Mouse (Mus musculus) left cerebral cortex, adult 8-10 months (tissue): Measurements from ENCODE around the gene Naa40. TPM values are rescaled to one million over a fixed set of nuclear protein-coding genes. Genes with fewer than 3 reads are reported as not detected.

Experiments used
- DNase-seq, 2 experiments: peaks; one replicate each; pipeline ENCODE4 v3.0.0; 2022; ENCODE audit warnings: low spot score in 2 of 2
- total RNA-seq, 4 experiments: library from RNA; stranded (reverse); gene quantifications; 2 replicates each; pipeline ENCODE4 v1.2.4; 2022

Naa40 gene
- total RNA-seq, 4 experiments from 2014 or later, result 30.6 to 39.2 (median 32.3) TPM

GRCm38 (mm10) chr19:7183419-7183818 lies 57.6 kb downstream of the Naa40 start:
- no peak for DNase-seq

DNA sequence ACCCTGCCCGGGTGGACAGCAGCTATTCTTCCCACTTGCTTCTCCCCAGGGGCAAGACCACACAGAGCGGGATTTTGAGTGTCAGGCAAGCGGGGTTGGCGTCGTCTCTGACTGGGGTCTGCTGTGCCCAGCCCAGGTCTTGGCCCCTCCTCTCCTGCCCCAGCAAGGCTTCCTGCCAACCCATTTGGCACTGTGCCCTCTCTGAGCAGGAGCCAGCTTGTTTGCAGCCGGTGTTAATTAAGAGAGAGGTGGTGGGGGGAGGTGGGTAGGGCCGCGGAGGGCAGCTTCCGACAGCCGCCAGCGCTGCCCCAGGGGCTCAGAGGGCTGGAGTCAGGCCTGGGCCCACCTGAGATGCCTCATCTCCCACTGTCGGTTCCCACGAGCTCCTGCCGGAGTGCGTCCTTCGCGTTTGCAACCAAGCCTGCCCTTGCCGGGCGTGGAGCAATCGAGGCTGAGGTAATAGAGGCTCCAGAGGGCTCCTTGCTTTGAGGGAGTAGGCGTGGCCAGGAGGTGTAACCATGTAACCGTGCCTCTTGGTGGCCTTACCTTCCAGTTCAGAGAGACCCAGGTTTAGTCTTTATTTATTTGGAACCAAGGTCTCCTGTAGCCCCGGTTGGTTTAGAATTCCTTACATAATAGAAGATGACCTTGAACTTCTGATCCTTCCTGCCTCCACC lies 58.6 kb downstream of the Naa40 start:
- DNase-seq, result peak in 1 of 2 experiments; percentile 60

DNA sequence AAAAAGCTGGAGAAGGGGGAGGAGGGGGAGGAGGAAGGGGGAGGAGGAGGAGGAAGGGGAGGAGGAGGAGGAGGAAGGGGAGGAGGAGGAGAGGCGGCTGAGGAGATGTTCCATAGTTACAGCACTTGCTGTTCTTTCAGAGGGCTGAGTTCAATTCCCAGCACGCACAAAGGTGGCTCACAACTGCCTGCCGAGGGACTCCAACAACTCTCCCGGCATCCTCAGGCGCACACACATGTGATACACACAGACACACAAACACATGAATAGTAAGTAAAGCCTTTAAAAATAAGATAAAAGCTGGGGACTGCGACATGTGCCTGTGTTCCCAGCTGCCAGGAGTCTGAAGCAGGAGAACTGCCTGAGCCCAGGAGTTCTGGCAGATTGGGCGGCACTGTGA lies 59.5 kb downstream of the Naa40 start:
- no peak for DNase-seq

DNA sequence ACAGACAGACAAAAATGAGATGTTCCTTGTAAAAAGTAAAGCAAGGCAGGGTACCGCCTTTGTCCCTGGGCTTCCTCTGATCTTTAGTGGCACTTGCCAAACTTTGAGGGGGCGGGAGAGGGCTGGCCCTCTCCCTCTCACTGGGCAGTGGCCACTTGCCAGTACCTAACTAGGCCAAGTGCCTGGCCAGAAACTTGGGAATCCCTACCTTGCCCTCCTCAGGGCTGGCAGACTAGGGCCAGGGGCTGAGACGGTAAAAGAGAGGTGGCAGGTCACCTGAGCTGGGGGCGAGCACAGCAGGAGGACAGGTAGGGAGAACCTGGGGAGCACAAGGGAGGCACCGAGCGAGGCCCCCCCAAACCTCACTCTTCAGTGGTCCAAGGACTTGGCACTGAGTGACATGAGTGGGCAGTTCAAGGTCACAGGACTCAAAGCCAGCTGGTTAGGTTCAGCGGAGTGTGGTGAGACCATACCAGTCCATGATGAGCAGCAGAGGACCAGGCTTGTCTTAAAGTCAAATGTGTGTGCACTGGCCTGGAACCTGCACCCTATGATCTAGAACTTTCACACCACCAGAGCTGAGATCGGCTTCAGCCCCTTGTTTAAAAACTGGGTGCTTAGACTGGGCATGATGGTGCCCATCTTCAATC lies 60.1 kb downstream of the Naa40 start:
- DNase-seq, result peak in 1 of 2 experiments; percentile 54

GRCm38 (mm10) chr19:7178841-7179452 lies 62.0 kb downstream of the Naa40 start:
- no peak for DNase-seq

DNA sequence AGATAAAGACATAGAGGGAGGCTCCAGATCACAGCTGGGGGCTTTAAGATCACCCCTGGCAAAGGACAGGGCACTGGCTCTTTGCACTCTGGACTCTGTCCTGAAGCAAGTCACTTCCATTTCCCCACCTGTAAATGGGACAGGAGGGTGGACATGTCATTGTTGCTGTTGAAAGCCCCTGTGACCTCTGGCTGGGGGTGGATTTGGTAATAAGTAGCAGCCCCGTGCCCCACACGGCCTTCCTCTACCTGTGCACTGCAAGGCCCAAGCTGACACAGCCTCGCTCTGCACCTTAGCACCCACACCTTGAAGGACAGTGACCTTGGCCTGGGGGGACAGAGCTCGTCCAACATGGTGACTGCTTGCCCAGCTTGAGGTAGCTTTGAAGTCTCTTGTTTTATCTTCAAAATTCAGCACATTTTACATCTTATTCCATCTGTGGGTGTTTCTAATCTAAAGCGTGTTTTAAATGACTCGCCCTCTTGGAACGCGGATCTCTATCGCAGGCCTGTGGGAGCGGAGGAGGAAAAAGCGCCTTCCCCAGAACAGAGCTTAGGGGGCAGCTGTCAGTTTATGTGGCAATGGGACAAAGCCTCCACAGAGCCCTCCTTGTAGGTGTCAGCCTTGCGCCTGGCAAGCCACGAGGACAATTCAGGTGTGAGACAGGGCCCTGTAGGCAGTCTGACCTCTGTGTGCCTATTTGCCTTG lies 63.0 kb downstream of the Naa40 start:
- no peak for DNase-seq

GRCm38 (mm10) chr19:7176041-7176696 lies 64.8 kb downstream of the Naa40 start:
- DNase-seq, result no peak

Other genes with a start within 250 kb of the Naa40 start
- gene Dnajc4, start 248.6 kb downstream of the Naa40 start, total RNA-seq, result 10 to 100 TPM; 27.0 to 32.6 (median 29.7) TPM
- gene Nudt22, start 245.1 kb downstream of the Naa40 start, total RNA-seq, result 10 to 100 TPM; 13.8 to 17.0 (median 16.2) TPM
- 10 to 100 TPM; 20.2 to 25.3 (median 21.3) TPM for gene Trpt1, start 245.1 kb downstream of the Naa40 start, total RNA-seq
- gene Fermt3, start 221.7 kb downstream of the Naa40 start, total RNA-seq, result 10 to 100 TPM in 1 of 4 experiments, 1 to 10 TPM in 3; 4.1 to 11.5 (median 7.1) TPM
- gene Stip1, start 201.2 kb downstream of the Naa40 start, total RNA-seq, result 100 to 1,000 TPM; 160 to 199 (median 183) TPM
- gene Macrod1, start 184.4 kb downstream of the Naa40 start, total RNA-seq, result 10 to 100 TPM; 16.7 to 19.7 (median 18.0) TPM
- 10 to 100 TPM; 35.6 to 42.2 (median 39.1) TPM for gene Flrt1, start 135.5 kb downstream of the Naa40 start, total RNA-seq
- 100 to 1,000 TPM; 267 to 296 (median 278) TPM for gene Otub1, start 34.9 kb downstream of the Naa40 start, total RNA-seq
- 1,000 to 10,000 TPM; 1,021 to 1,102 (median 1,060) TPM for gene Cox8a, start 23.6 kb downstream of the Naa40 start, total RNA-seq
- gene Rcor2, start 26.1 kb upstream of the Naa40 start, total RNA-seq, result 10 to 100 TPM; 15.5 to 17.6 (median 15.6) TPM
- gene Mark2, start 100.7 kb upstream of the Naa40 start, total RNA-seq, result 100 to 1,000 TPM; 126 to 144 (median 137) TPM
- 10 to 100 TPM; 21.8 to 27.1 (median 25.3) TPM for gene Spindoc, start 141.8 kb upstream of the Naa40 start, total RNA-seq
- 10 to 100 TPM; 28.0 to 28.8 (median 28.5) TPM for gene 2700081O15Rik, start 176.4 kb upstream of the Naa40 start, total RNA-seq
- 100 to 1,000 TPM; 773 to 859 (median 828) TPM for gene Rtn3, start 242.1 kb upstream of the Naa40 start, total RNA-seq